Mouse (Mus musculus) kidney, postnatal 0 days (tissue): Measurements from ENCODE around the gene Ucp1. TPM values are rescaled to one million over a fixed set of nuclear protein-coding genes. Genes with fewer than 3 reads are reported as not detected.
"Not testable (repeated sequence)": the region's sequence is repeated elsewhere in the genome, so short reads cannot be mapped to it uniquely, and the experiment has no call there.

Source experiments
- ATAC-seq: fragments of 200-750 bp; cut with Nextera tagmentation; replicated peaks from 2 replicates; pipeline ENCODE4 v1.8.0; 2017; ENCODE audit warnings: low read depth, moderate number of reproducible peaks, moderate TSS enrichment, moderate library complexity; ENCODE audit not compliant: low FRiP score
- DNase-seq: peaks from one replicate; pipeline ENCODE4 v3.0.0-alpha.2; 2016; ENCODE audit warnings: low spot score
- H3K27ac ChIP-seq: fragments of 300-500 bp; sonication (generic); 2 replicates; pipeline ENCODE4 v1.5.1; 2014; ENCODE audit warnings: mild to moderate bottlenecking
- H3K27me3 ChIP-seq: fragments of 300-500 bp; sonication (generic); 2 replicates; pipeline ENCODE4 v1.6.1; 2014; ENCODE audit warnings: low read length, mixed read lengths; ENCODE audit not compliant: insufficient read depth
- H3K36me3 ChIP-seq: fragments of 300-500 bp; sonication (generic); 2 replicates; pipeline ENCODE4 v1.6.1; 2014; ENCODE audit warnings: low read length, mixed read lengths; ENCODE audit not compliant: insufficient read depth
- H3K4me1 ChIP-seq: fragments of 300-500 bp; sonication (generic); replicated peaks from 2 replicates; pipeline ENCODE4 v1.6.1; 2014; ENCODE audit warnings: antibody characterized with exemption, low read length, mixed read lengths; ENCODE audit not compliant: insufficient read depth
- H3K4me2 ChIP-seq: fragments of 300-500 bp; sonication (generic); 2 replicates; pipeline ENCODE4 v1.6.1; 2014; ENCODE audit warnings: mild to moderate bottlenecking, low read length, moderate library complexity, mixed read lengths
- H3K4me3 ChIP-seq: fragments of 300-500 bp; sonication (generic); replicated peaks from 2 replicates; pipeline ENCODE4 v1.5.1; 2014; ENCODE audit warnings: low read depth, low read length
- H3K9ac ChIP-seq: fragments of 300-500 bp; sonication (generic); 2 replicates; pipeline ENCODE4 v1.6.1; 2014; ENCODE audit warnings: low read depth, low read length
- H3K9me3 ChIP-seq: fragments of 300-500 bp; sonication (generic); replicated peaks from 2 replicates; pipeline ENCODE4 v1.6.1; 2016; ENCODE audit warnings: low read length, inconsistent platforms, mixed read lengths
- CTCF ChIP-seq: IDR thresholded peaks from 2 replicates; pipeline ENCODE4 v1.5.1; 2016; ENCODE audit warnings: antibody characterized with exemption, low read depth, mild to moderate bottlenecking, moderate library complexity
- WGBS: fragments of 180-500 bp; shearing (Covaris S2); extraction: QIAGEN DNeasy Blood & Tissue Kit; methylation state at CpG from one replicate; pipeline ENCODE4 v1.1.7; 2014; 5-methylcytosine and 5-hydroxymethylcytosine counted together
- polyA plus RNA-seq: library from polyadenylated mRNA; unstranded; fragments of >200 nt; fragmentation: Nextera tagmentation; extraction: Ambion mirVana; gene quantifications from 2 replicates; pipeline ENCODE4 v1.2.1, GENCODE M21; 2015

The Ucp1 gene
- polyA plus RNA-seq, 1 experiment from 2014 or later = 0.07 TPM

DNA sequence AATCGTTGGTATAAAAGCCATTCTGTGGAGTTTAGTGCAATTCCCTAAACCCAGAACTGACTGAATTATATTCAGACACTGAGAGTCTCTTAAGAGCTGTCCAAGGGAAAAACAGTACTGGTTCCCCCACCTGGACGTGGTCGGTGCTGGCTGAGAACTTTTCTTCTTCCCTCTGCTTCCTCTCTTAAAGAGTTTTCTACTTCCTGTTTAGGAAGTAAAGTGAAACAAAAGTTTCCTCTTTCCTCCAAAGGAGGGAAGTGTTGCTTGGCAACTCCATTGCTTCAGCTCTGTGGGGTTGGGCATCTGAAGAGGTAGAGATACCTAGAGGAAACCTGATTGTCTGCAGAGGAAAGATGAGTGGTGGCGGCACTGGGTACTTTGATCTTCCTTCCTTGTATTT is 7.2 kb downstream of the Ucp1 start:
- DNase-seq (no peak), ATAC-seq (no peak)
- Histone ChIP-seq H3K36me3 (no peaks in the 10 kb centered on the region), H3K27me3 (no peaks in the 10 kb centered on the region), H3K4me1 (no peaks in the 10 kb centered on the region), H3K9me3 (no peaks in the 10 kb centered on the region), H3K27ac (no peak overlapping the region), H3K4me2 (no peak overlapping the region), H3K4me3 (no peak overlapping the region), H3K9ac (no peak overlapping the region)
- no peak for TF ChIP-seq CTCF
- WGBS = 71% methylated on average over 4 of the region's 4 CpGs

DNA sequence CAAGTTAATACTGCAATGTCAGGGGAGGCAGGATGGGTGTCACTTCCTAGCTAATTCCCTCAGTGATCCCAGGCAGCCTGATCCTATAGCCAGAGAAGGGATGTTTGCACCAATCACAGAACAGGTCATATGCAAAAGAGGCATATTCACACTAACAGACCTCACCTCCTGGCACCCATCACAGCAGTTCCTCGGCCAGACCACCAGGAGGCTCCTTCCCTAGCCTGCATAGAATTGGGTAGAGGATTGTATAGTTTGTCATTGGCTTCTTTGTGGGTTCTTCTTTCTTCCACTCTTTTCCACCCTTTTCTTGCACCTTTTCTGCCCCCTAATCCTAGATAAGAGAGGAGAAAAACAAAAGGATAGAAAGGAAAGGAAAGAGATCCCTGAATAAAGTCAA is 10.0 kb downstream of the Ucp1 start:
- DNase-seq = no peak
- H3K4me2 ChIP-seq = no peak overlapping the region
- TF ChIP-seq CTCF = peak; percentile 51
- no peak for ATAC-seq
- no peak overlapping the region for H3K4me3 ChIP-seq
- H3K27ac ChIP-seq = no peak overlapping the region
- no peak overlapping the region for H3K9ac ChIP-seq
- H3K9me3 ChIP-seq = no peaks in the 10 kb centered on the region
- H3K4me1 ChIP-seq = no peaks in the 10 kb centered on the region
- H3K36me3 ChIP-seq = no peaks in the 10 kb centered on the region
- H3K27me3 ChIP-seq = no peaks in the 10 kb centered on the region
- WGBS = 85% methylated on average over 1 of the region's 1 CpGs

DNA sequence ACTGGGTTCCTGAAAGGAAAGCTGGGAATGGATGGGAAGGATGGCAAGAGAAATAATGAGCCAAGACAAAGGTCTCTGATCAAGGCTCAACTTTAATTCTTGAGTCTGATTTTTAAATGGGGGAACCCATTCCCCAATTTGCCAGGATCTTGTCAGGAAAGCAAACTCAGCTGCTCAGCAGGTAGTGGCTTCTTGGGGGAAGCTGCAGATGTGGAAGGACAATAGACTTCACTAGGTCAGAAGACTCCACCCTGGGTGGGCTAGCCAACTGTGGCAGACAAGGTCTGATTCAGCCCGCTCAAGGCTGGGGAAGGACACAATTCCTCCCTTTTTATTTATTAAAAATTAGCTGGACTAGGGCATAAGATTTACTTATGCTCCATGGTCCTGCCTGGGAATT is 14.8 kb downstream of the Ucp1 start:
- DNase-seq (no peak), ATAC-seq (no peak)
- Histone ChIP-seq H3K9me3 (no peaks in the 10 kb centered on the region), H3K9ac (no peak overlapping the region), H3K4me2 (no peak overlapping the region), H3K36me3 (no peaks in the 10 kb centered on the region), H3K27me3 (no peaks in the 10 kb centered on the region), H3K27ac (no peak overlapping the region), H3K4me1 (no peaks in the 10 kb centered on the region), H3K4me3 (no peak overlapping the region)
- 91% methylated on average over 1 of the region's 1 CpGs for WGBS
- no peak for TF ChIP-seq CTCF

DNA sequence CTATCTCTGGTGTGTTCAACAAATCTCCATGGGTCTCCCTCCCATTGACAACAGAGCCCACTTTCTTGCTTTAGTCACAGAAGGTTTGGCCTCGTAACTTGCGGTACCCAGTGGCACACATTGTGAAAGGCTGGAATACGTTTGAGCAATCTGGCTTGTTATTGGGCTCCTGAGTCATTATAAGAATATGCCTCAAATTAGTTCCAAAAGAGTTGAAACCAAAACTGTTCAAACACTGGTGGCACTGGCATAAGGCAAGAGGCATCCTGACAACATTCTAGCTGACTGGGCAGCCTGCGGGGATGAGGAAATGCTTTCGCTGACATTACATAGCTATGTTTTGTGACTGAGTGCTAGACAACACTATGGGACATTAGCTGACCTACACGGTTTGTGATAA is 19.7 kb downstream of the Ucp1 start:
- no peak for TF ChIP-seq CTCF

DNA sequence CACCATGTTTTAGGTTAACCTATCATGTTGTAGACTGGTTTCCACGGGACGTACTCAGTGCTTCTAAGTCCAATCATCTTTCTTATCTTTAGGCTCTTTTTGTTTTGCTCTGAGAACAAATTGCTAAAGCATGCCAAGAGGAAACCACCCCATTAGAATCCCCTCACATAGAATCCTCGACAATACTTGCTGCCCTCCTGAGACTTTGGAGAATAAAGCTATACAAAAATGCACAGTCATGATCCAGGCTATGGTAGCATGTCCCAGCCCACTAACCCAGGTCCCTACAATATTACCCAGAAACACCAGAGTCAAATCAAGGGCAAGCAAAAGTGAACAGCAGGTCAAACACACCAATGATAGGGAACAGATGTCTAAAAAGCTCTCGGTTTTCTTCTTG is 24.9 kb downstream of the Ucp1 start:
- not testable (repeated sequence) for ATAC-seq, H3K9ac ChIP-seq, H3K4me1 ChIP-seq, H3K9me3 ChIP-seq, H3K27ac ChIP-seq, H3K27me3 ChIP-seq, H3K4me3 ChIP-seq, DNase-seq, H3K4me2 ChIP-seq
- peaks cover 18% of the 10 kb centered on the region for H3K36me3 ChIP-seq
- WGBS = 90% methylated on average over 4 of the region's 4 CpGs

More for the DNA sequence above, 19.7 kb downstream of the Ucp1 start:
- Histone ChIP-seq H3K4me1 (no peaks in the 10 kb centered on the region), H3K4me3 (no peak overlapping the region), H3K27ac (no peak overlapping the region), H3K9me3 (no peaks in the 10 kb centered on the region), H3K36me3 (no peaks in the 10 kb centered on the region), H3K9ac (no peak overlapping the region), H3K27me3 (no peaks in the 10 kb centered on the region), H3K4me2 (no peak overlapping the region)
- ATAC-seq (no peak), DNase-seq (no peak)
- 91% methylated on average over 6 of the region's 6 CpGs for WGBS

DNA sequence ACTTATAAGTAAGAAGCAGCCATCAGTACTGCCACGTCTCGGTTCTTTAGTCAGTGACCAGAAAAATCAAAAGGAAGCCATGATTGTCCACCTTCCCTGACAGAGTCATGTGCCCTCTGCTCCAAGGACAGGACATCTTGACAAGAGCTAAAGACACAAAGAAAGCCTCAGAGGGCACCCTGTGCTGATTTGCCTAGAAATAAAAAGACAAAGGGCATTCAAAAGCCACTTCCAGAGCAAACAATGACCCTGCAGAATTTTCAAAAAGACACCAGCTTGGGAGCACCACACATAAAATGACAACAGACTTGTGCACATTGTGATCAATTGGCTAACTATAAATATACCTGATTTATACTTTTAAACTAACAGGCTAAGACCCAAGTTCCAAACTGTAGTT is 25.5 kb downstream of the Ucp1 start:
- H3K27ac ChIP-seq = no peak overlapping the region
- no peaks in the 10 kb centered on the region for H3K27me3 ChIP-seq
- H3K4me2 ChIP-seq = no peak overlapping the region
- H3K9ac ChIP-seq = no peak overlapping the region
- WGBS = 79% methylated on average over 2 of the region's 2 CpGs
- H3K4me3 ChIP-seq = no peak overlapping the region
- H3K9me3 ChIP-seq = no peaks in the 10 kb centered on the region
- no peak for ATAC-seq
- H3K36me3 ChIP-seq = peaks cover 22% of the 10 kb centered on the region
- no peak for TF ChIP-seq CTCF
- H3K4me1 ChIP-seq = no peaks in the 10 kb centered on the region
- DNase-seq = no peak

DNA sequence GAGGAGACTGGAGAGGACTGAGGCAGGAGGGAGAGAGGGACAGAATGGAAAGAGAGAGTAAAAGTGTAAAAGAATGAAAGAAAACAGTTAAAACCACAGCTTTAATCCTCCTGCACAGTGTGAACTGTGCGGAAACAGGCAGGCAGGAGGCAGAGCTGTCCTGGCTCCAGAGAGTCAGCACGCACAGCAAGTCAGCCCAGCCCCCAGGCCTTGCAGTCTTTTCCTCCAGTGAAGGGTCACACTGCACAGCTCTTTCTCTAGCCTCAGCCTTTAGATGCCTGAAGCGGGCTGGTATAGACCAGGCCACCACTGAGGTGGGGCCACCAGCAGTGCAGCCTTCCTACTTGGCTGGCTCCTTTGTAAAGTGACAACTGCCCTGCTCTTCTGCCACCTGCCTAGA is 30.4 kb downstream of the Ucp1 start:
- Histone ChIP-seq H3K9ac (no peak overlapping the region), H3K4me3 (no peak overlapping the region), H3K4me1 (no peaks in the 10 kb centered on the region), H3K9me3 (no peaks in the 10 kb centered on the region), H3K4me2 (no peak overlapping the region), H3K27me3 (no peaks in the 10 kb centered on the region), H3K27ac (no peak overlapping the region), H3K36me3 (peaks cover 39% of the 10 kb centered on the region)
- DNase-seq = no peak
- TF ChIP-seq CTCF = no peak
- ATAC-seq = no peak
- 90% methylated on average over 3 of the region's 3 CpGs for WGBS
